Mouse (Mus musculus): ENCODE results near the gene Gpr182. TPM values are rescaled to one million over a fixed set of nuclear protein-coding genes. Genes with fewer than 3 reads are reported as not detected.

Gene Gpr182
- total and polyA plus RNA-seq, 3 experiments, result 0.13 TPM; not detected in 2

DNA sequence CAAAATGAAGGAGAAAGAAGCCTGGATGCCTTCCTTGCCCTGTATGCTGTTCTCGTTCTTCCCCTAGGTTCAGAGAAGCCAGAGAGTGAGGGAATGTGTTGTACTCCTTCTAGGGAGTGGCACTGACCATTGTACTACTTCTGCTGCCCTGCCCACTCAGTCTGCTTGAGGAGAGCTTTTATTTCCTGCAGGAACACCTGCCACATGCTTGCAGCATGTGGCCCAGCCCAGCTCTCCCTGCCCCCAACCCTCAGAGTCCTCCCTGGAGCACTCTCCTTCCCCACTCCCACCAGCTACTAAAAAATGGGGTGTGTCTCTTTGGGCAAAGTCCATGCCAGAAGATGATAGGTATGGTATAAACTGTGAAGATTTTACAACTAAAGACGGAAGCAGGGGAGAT is 47.2 kb downstream of the Gpr182 start:
- Histone ChIP-seq H3K36me3 (replicated peaks in 1 of 2; ENCODE audit: control insufficient read depth in 1 of 2, insufficient read depth in 1 of 2, low read length in 1 of 2) (peaks cover 0 to 10% of the 10 kb centered on the region in 2 experiments), H3K27ac (ENCODE audit: insufficient read depth, low read depth) (no peak overlapping the region), H3K4me1 (ENCODE audit: control insufficient read depth in 1 of 2, insufficient read depth in 2 of 2) (peaks cover 0 to 2% of the 10 kb centered on the region in 2 experiments; a peak in 1 of 4 replicates), H3K79me2 (replicated peaks; ENCODE audit: control insufficient read depth, extremely low read depth, insufficient read depth, poor library complexity, severe bottlenecking) (no peaks in the 10 kb centered on the region), H3K9me3 (replicated peaks; ENCODE audit: low read length) (no peaks in the 10 kb centered on the region), H3K4me2 (ENCODE audit: insufficient read depth, low read depth, poor library complexity, severe bottlenecking) (no peak overlapping the region), H3K4me3 (replicated peaks in 1 of 3; ENCODE audit: low read depth in 2 of 3, low read length in 2 of 3, poor library complexity in 1 of 3) (no peak overlapping the region), H3K9ac (ENCODE audit: insufficient read depth, low read depth) (no peak overlapping the region), H3K27me3 (replicated peaks) (no peaks in the 10 kb centered on the region)
- dilution Hi-C loops (cut with MboI; ENCODE audit: extremely low pct_ligation_motif_present, extremely low pct_unique_long_range_greater_than_20kb, low sequenced_read_pairs) (no loop called here), in situ Hi-C loops (cut with MboI; ENCODE audit: low pct_ligation_motif_present, low pct_unique_long_range_greater_than_20kb, low sequenced_read_pairs) (no loop called here)
- no peak for DNase-seq (ENCODE audit: extremely low read depth)
- TF ChIP-seq MXI1 (IDR thresholded peaks at IDR 0.05; ENCODE audit: low read depth, low read length) (no peak), USF2 (conservative IDR thresholded peaks at IDR 0.05; ENCODE audit: low read depth, low read length) (no peak), ZC3H11A (IDR thresholded peaks at IDR 0.05; ENCODE audit: low read depth, low read length) (no peak), CTCF (conservative IDR thresholded peaks at IDR 0.05 in 1 of 2, IDR thresholded peaks at IDR 0.05 in 1 of 2; ENCODE audit: low read depth in 2 of 2, low read length in 2 of 2) (no peak), ZNF384 (IDR thresholded peaks at IDR 0.05; ENCODE audit: low read depth, low read length) (no peak), NRF1 (IDR thresholded peaks at IDR 0.05; ENCODE audit: low read depth, low read length) (no peak), ZMIZ1 (IDR thresholded peaks at IDR 0.05; ENCODE audit: low read depth, low read length) (no peak), PAX5 (IDR thresholded peaks at IDR 0.05; ENCODE audit: low read length) (no peak), NELFE (IDR thresholded peaks at IDR 0.05; ENCODE audit: low read depth, low read length) (no peak), TBP (conservative IDR thresholded peaks at IDR 0.05; ENCODE audit: low read depth, low read length) (no peak), RAD21 (IDR thresholded peaks at IDR 0.05; ENCODE audit: low read depth, low read length) (no peak), IRF4 (IDR thresholded peaks at IDR 0.05; ENCODE audit: low read depth, low read length) (no peak), TCF12 (IDR thresholded peaks at IDR 0.05; ENCODE audit: low read depth, low read length) (no peak), CHD1 (IDR thresholded peaks at IDR 0.05; ENCODE audit: low read depth, low read length) (no peak), E2F4 (IDR thresholded peaks at IDR 0.05; ENCODE audit: insufficient replicate concordance, low read depth, low read length) (no peak)

DNA sequence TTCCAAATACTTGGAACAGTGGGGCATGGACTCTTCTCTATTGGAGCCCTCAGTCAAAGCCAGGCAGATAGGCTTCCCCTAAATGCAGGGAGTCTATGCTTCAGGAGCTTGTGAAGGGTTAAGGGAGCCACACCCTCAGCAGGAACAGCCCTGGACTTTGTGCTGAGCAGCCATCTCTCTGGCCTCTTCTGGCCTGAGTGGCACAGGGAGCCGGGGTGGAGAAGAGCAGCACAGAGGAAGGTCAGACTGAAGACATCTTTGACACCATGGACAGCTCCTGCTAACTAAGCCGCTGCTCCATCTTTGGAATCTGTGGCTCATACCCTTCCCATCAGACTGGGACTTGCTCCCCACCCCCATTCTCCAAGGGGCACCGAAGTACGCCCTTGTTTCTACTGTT is 48.2 kb downstream of the Gpr182 start:
- no peak overlapping the region for H3K4me2 ChIP-seq (ENCODE audit: insufficient read depth, low read depth, poor library complexity, severe bottlenecking)
- dilution Hi-C loops (cut with MboI; ENCODE audit: extremely low pct_ligation_motif_present, extremely low pct_unique_long_range_greater_than_20kb, low sequenced_read_pairs), result no loop called here
- no peaks in the 10 kb centered on the region for H3K27me3 ChIP-seq (replicated peaks)
- no peak for DNase-seq (ENCODE audit: extremely low read depth)
- no peak overlapping the region for H3K4me3 ChIP-seq (replicated peaks in 1 of 3; ENCODE audit: low read depth in 2 of 3, low read length in 2 of 3, poor library complexity in 1 of 3)
- H3K36me3 ChIP-seq (replicated peaks in 1 of 2; ENCODE audit: control insufficient read depth in 1 of 2, insufficient read depth in 1 of 2, low read length in 1 of 2), result peaks cover 4 to 17% of the 10 kb centered on the region in 2 experiments
- H3K9me3 ChIP-seq (replicated peaks; ENCODE audit: low read length), result no peaks in the 10 kb centered on the region
- H3K9ac ChIP-seq (ENCODE audit: insufficient read depth, low read depth), result no peak overlapping the region
- TF ChIP-seq BHLHE40 (IDR thresholded peaks at IDR 0.05; ENCODE audit: low read depth, low read length) (no peak), TCF12 (IDR thresholded peaks at IDR 0.05; ENCODE audit: low read depth, low read length) (no peak), MAFK (IDR thresholded peaks at IDR 0.05; ENCODE audit: insufficient replicate concordance, low read length) (no peak), IRF4 (IDR thresholded peaks at IDR 0.05; ENCODE audit: low read depth, low read length) (no peak), RCOR1 (conservative IDR thresholded peaks at IDR 0.05; ENCODE audit: low read depth, low read length) (no peak), POLR2A (IDR thresholded peaks at IDR 0.05; ENCODE audit: low read depth, low read length) (no peak), MYC (IDR thresholded peaks at IDR 0.05; ENCODE audit: low read depth, low read length) (no peak), ZNF384 (IDR thresholded peaks at IDR 0.05; ENCODE audit: low read depth, low read length) (no peak), EP300 (IDR thresholded peaks at IDR 0.05; ENCODE audit: low read length) (no peak), CHD1 (IDR thresholded peaks at IDR 0.05; ENCODE audit: low read depth, low read length) (no peak), SMC3 (IDR thresholded peaks at IDR 0.05; ENCODE audit: low read depth, low read length) (no peak), PAX5 (IDR thresholded peaks at IDR 0.05; ENCODE audit: low read length) (no peak), TBP (conservative IDR thresholded peaks at IDR 0.05; ENCODE audit: low read depth, low read length) (no peak), UBTF (IDR thresholded peaks at IDR 0.05; ENCODE audit: low read depth, low read length) (no peak), CHD2 (IDR thresholded peaks at IDR 0.05; ENCODE audit: low read length) (no peak)
- H3K79me2 ChIP-seq (replicated peaks; ENCODE audit: control insufficient read depth, extremely low read depth, insufficient read depth, poor library complexity, severe bottlenecking), result no peaks in the 10 kb centered on the region
- in situ Hi-C loops (cut with MboI; ENCODE audit: low pct_ligation_motif_present, low pct_unique_long_range_greater_than_20kb, low sequenced_read_pairs), result no loop called here
- H3K27ac ChIP-seq (ENCODE audit: insufficient read depth, low read depth), result no peak overlapping the region
- H3K4me1 ChIP-seq (ENCODE audit: control insufficient read depth in 1 of 2, insufficient read depth in 2 of 2), result peaks cover 0 to 2% of the 10 kb centered on the region in 2 experiments; a peak in 1 of 4 replicates
